Mouse (Mus musculus) limb, embryonic 14.5 days (tissue): ENCODE data around the gene Mto1. TPM values are rescaled to one million over a fixed set of nuclear protein-coding genes. Genes with fewer than 3 reads are reported as not detected.

Experiments
- ATAC-seq: fragments of 200-750 bp; cut with Nextera tagmentation; 2 replicates; pipeline ENCODE4 v1.8.0; 2017; ENCODE audit warnings: low read depth, moderate number of reproducible peaks, moderate TSS enrichment; ENCODE audit not compliant: low FRiP score
- DNase-seq: peaks from one replicate; pipeline ENCODE4 v3.0.0-alpha.2; 2015; ENCODE audit warnings: low spot score
- H3K27ac ChIP-seq: fragments of 300-500 bp; sonication (generic); replicated peaks from 2 replicates; pipeline ENCODE4 v1.5.1; 2014; ENCODE audit warnings: low read depth, mild to moderate bottlenecking, low read length, moderate library complexity, mixed read lengths
- H3K27me3 ChIP-seq: fragments of 300-500 bp; sonication (generic); 2 replicates; pipeline ENCODE4 v1.6.1; 2014; ENCODE audit warnings: low read length, mixed read lengths; ENCODE audit not compliant: control insufficient read depth, insufficient read depth
- H3K36me3 ChIP-seq: fragments of 300-500 bp; sonication (generic); 2 replicates; pipeline ENCODE4 v1.6.1; 2014; ENCODE audit warnings: mild to moderate bottlenecking, low read length, moderate library complexity, mixed read lengths; ENCODE audit not compliant: control insufficient read depth, insufficient read depth
- H3K4me1 ChIP-seq: fragments of 300-500 bp; sonication (generic); 2 replicates; pipeline ENCODE4 v1.6.1; 2014; ENCODE audit warnings: antibody characterized with exemption, low read length, mixed read lengths; ENCODE audit not compliant: control insufficient read depth, insufficient read depth
- H3K4me2 ChIP-seq: fragments of 300-500 bp; sonication (generic); replicated peaks from 2 replicates; pipeline ENCODE4 v1.6.1; 2014; ENCODE audit warnings: low read depth, mild to moderate bottlenecking, low read length, moderate library complexity; ENCODE audit not compliant: severe bottlenecking
- H3K4me3 ChIP-seq: fragments of 300-500 bp; sonication (generic); replicated peaks from 2 replicates; pipeline ENCODE4 v1.5.1; 2014; ENCODE audit warnings: low read length
- H3K9ac ChIP-seq: fragments of 300-500 bp; sonication (generic); 2 replicates; pipeline ENCODE4 v1.6.1; 2014; ENCODE audit warnings: mild to moderate bottlenecking, low read depth, low read length, moderate library complexity; ENCODE audit not compliant: severe bottlenecking
- H3K9me3 ChIP-seq: fragments of 300-500 bp; sonication (generic); 2 replicates; pipeline ENCODE4 v1.6.1; 2016; ENCODE audit warnings: low read length; ENCODE audit not compliant: control insufficient read depth
- POLR2A ChIP-seq: fragments of 200-500 bp; IDR thresholded peaks from 2 replicates; pipeline ENCODE4 v1.8.0; 2012; ENCODE audit warnings: inconsistent platforms, mild to moderate bottlenecking, moderate library complexity, borderline replicate concordance; ENCODE audit not compliant: insufficient read depth, insufficient read length; ENCODE audit errors: extremely low read depth
- WGBS: fragments of 180-500 bp; shearing (Covaris S2); extraction: QIAGEN DNeasy Blood & Tissue Kit; methylation state at CpG from one replicate; pipeline ENCODE4 v1.1.7; 2014; 5-methylcytosine and 5-hydroxymethylcytosine counted together
- polyA plus RNA-seq, 2 experiments: library from polyadenylated mRNA; depleted of rRNA in 1 of 2; stranded (reverse) in 1 of 2; unstranded in 1 of 2; fragments of >200 nt; fragmentation: Nextera tagmentation in 1 of 2; extraction: Ambion mirVana in 1 of 2; gene quantifications; 2 replicates each; pipeline versions ENCODE4 v1.2.1 to v1.2.3; 2012 to 2014

The Mto1 gene
- polyA plus RNA-seq, 2 experiments: 20.3 to 23.3 TPM

GRCm38 (mm10) chr9:78442579-78443392, 5.2 kb upstream of the Mto1 start, which contains the start of gene Cgas:
Gene Cgas (minus strand): TSS chr9:78443237.
- TF ChIP-seq POLR2A: no peak
- ATAC-seq (peak; percentile 56; the same call in 1 of the 2 replicates), DNase-seq (peak; percentile 67)
- peaks cover 55% of the 10 kb centered on the region for H3K27me3 ChIP-seq
- H3K36me3 ChIP-seq: no peaks in the 10 kb centered on the region
- H3K4me3 ChIP-seq: peak within 1 kb of the TSS; percentile 56
- 1% methylated on average over 80 of the region's 81 CpGs for WGBS
- H3K4me1 ChIP-seq: peaks cover 9% of the 10 kb centered on the region; the same call in 1 of the 2 replicates
- H3K4me2 ChIP-seq: peak within 1 kb of the TSS; percentile 84
- no peaks in the 10 kb centered on the region for H3K9me3 ChIP-seq
- H3K27ac ChIP-seq: no peak within 1 kb of the TSS
- H3K9ac ChIP-seq: peak within 1 kb of the TSS; percentile 67

- Histone ChIP-seq H3K27me3 (peaks cover 21% of the 10 kb centered on the region), H3K36me3 (peaks cover 16% of the 10 kb centered on the region), H3K4me3 (peak overlapping the region; percentile 83), H3K4me1 (peaks cover 7% of the 10 kb centered on the region), H3K9me3 (no peaks in the 10 kb centered on the region), H3K4me2 (peak overlapping the region; percentile 69), H3K9ac (peak overlapping the region; percentile 77; the same call in 1 of the 2 replicates), H3K27ac (no peak overlapping the region)
- no peak for TF ChIP-seq POLR2A
- 32% methylated on average over 9 of the region's 9 CpGs for WGBS
- ATAC-seq: peak; percentile 25
- DNase-seq: no peak
Measured at GRCm38 (mm10) chr9:78447606-78447972, 419 bp upstream of the Mto1 start.

DNA sequence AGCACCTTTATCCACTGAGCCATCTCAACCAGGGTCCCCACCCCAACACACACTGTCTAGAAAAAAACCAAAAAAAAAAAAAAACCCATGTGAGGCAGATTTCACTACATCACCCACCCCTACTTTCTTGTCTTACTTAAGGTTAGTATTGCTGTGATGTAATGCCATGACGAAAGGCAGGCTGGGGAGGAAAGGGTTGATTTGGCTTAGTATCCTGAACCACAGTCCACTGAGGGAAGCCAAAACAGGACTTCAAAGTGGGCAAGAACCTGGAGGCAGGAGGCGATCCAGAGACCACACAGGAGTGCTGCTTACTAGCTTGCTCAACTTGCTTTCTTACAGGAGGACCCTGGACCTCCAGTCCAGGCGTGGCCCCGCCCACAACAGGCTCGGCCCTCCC, 2.4 kb downstream of the Mto1 start:
- Histone ChIP-seq H3K9ac (no peak overlapping the region), H3K4me3 (no peak overlapping the region), H3K27me3 (0 out of 2 replicates have a peak, but pooled peaks cover 4% of the 10 kb centered on the region), H3K9me3 (no peaks in the 10 kb centered on the region), H3K4me2 (no peak overlapping the region), H3K36me3 (peaks cover 34% of the 10 kb centered on the region), H3K27ac (no peak overlapping the region), H3K4me1 (peaks cover 4% of the 10 kb centered on the region)
- ATAC-seq (no peak), DNase-seq (no peak)
- TF ChIP-seq POLR2A: no peak
- 75% methylated on average over 5 of the region's 5 CpGs for WGBS

- no peaks in the 10 kb centered on the region for H3K9me3 ChIP-seq
- no peaks in the 10 kb centered on the region for H3K27me3 ChIP-seq
- 89% methylated on average over 4 of the region's 4 CpGs for WGBS
- ATAC-seq (no peak), DNase-seq (no peak)
- no peak overlapping the region for H3K4me3 ChIP-seq
- peaks cover 4% of the 10 kb centered on the region for H3K4me1 ChIP-seq
- H3K9ac ChIP-seq: no peak overlapping the region
- H3K4me2 ChIP-seq: no peak overlapping the region
- TF ChIP-seq POLR2A: no peak
- no peak overlapping the region for H3K27ac ChIP-seq
- H3K36me3 ChIP-seq: peaks cover 34% of the 10 kb centered on the region
Measured at GRCm38 (mm10) chr9:78451382-78451781, 3.4 kb downstream of the Mto1 start.

GRCm38 (mm10) chr9:78457026-78457425, 9.0 kb downstream of the Mto1 start:
- no peaks in the 10 kb centered on the region for H3K4me1 ChIP-seq
- no peak overlapping the region for H3K27ac ChIP-seq
- no peak overlapping the region for H3K4me2 ChIP-seq
- H3K9me3 ChIP-seq: no peaks in the 10 kb centered on the region
- H3K27me3 ChIP-seq: no peaks in the 10 kb centered on the region
- H3K4me3 ChIP-seq: no peak overlapping the region
- DNase-seq: no peak
- H3K9ac ChIP-seq: no peak overlapping the region
- WGBS: 89% methylated on average over 8 of the region's 8 CpGs
- ATAC-seq: no peak
- TF ChIP-seq POLR2A: no peak
- peaks cover 60% of the 10 kb centered on the region for H3K36me3 ChIP-seq
